Mouse (Mus musculus) bone marrow, adult 2 months (tissue): ENCODE measurements around the gene Myo19. TPM values are rescaled to one million over a fixed set of nuclear protein-coding genes. Genes with fewer than 3 reads are reported as not detected.
A peak's percentile ranks its signal among the peaks of the same experiment; 100 is the strongest.

ENCODE experiments used
- H3K27ac ChIP-seq: fragments of 200-500 bp; 2 replicates; pipeline ENCODE4 v1.5.1; 2012; ENCODE audit warnings: low read depth, mild to moderate bottlenecking, control low read depth, inconsistent platforms, low read length; ENCODE audit not compliant: control insufficient read depth, poor library complexity, insufficient read depth
- H3K4me1 ChIP-seq: fragments of 200-500 bp; 2 replicates; pipeline ENCODE4 v1.6.1; 2011; ENCODE audit warnings: low read length; ENCODE audit not compliant: control insufficient read depth, insufficient read depth
- H3K4me3 ChIP-seq: fragments of 200-500 bp; replicated peaks from 2 replicates; pipeline ENCODE3; 2011; ENCODE audit warnings: mild to moderate bottlenecking, low read depth, low read length, control low read depth; ENCODE audit not compliant: control insufficient read depth
- CTCF ChIP-seq: fragments of 200-500 bp; IDR thresholded peaks from 2 replicates; pipeline ENCODE4 v1.5.1; 2011; ENCODE audit warnings: low read length, control low read depth; ENCODE audit not compliant: control insufficient read depth, insufficient read depth
- POLR2A ChIP-seq: fragments of 200-500 bp; IDR thresholded peaks from 2 replicates; pipeline ENCODE4 v1.6.1; 2011; ENCODE audit warnings: low read depth, mild to moderate bottlenecking, control low read depth, low read length, borderline replicate concordance; ENCODE audit not compliant: control insufficient read depth
- WGBS: fragments of 180-500 bp; shearing (Covaris S2); methylation state at CpG from one replicate; pipeline ENCODE4 v1.1.7; 2018; 5-methylcytosine and 5-hydroxymethylcytosine counted together
- polyA plus RNA-seq: library from polyadenylated mRNA; stranded (reverse); fragments of >200 nt; gene quantifications from 2 replicates; pipeline ENCODE4 v1.2.4, GENCODE M21; 2011; ENCODE audit warnings: low replicate concordance; ENCODE audit not compliant: missing spikeins, insufficient read depth, insufficient read length

The Myo19 gene
- 4.3 and 8.1 TPM in 2 replicates for polyA plus RNA-seq

DNA sequence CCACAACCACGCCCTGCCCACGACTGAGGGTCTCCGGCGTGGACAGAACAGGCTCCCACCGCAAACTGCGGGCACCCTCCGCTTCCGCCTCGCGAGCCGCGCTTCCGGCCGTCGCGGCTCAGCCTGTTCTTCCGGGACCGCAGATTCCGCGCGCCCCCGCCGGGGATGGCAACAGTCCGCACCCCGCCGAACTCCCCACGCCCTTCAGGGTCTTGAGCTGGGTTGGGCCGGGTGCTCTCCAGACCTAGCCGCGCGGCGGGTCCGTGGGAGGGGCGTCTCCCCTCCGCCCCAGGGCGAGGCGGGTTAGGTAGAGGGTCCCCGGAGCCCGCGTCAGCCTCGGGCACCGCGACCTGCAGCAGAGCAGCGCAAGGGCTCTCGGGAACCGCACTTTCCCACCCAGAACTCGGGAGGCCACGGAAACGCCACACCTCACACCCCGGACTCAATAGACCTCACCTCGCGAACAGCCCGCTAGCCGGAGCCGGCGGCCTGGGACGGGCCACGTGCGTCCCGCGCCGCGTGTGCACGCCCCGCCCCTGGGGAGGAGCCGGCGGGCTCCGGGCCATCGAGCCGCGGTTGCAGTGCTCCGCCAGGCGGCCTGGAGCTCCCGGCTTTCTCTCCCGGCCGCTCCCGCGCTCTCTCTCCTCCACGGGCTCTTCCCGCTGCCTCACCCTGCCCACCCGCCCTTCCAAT lies at the start of gene Myo19, which contains the start of gene Pigw:
Myo19 (plus strand) TSS at position 377 of the 693 bp plus-strand sequence.
Pigw (minus strand) TSS at position 514 of the 693 bp plus-strand sequence.
- H3K4me3 ChIP-seq, result peak within 1 kb of the TSS; percentile 84
- no peaks in the 10 kb centered on the region for H3K4me1 ChIP-seq
- under 1% methylated on average over 81 of the region's 81 CpGs for WGBS
- peak within 1 kb of the TSS; percentile 89 for H3K27ac ChIP-seq
- TF ChIP-seq POLR2A, result peak; percentile 61; the same call in 1 of the 2 replicates
- no peak; the same call in 1 of the 2 replicates for TF ChIP-seq CTCF

DNA sequence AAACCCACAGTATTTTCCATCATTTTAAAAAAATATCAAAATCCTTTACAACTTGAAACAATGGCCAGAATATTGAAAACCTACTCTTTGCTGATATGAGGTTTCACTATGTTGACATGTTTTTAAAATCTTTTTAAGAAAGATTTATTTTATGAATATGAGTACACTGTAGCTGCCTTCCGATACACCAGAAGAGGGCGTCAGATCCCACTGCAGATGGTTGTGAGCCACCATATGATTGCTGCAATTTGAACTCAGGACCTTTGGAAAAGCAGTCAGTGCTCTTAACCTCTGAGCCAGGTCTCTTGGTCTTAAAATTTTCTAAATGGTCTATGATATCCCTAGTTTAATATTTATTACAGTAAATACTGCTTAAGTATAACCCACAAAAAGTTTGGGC lies 40.6 kb upstream of the Myo19 start:
- Histone ChIP-seq H3K4me1 (no peaks in the 10 kb centered on the region), H3K4me3 (no peak overlapping the region), H3K27ac (no peak overlapping the region)
- TF ChIP-seq CTCF (0 out of 2 replicates have a peak, but pooled peaks have one; percentile 17), POLR2A (no peak)
- 85% methylated on average over 2 of the region's 2 CpGs for WGBS

DNA sequence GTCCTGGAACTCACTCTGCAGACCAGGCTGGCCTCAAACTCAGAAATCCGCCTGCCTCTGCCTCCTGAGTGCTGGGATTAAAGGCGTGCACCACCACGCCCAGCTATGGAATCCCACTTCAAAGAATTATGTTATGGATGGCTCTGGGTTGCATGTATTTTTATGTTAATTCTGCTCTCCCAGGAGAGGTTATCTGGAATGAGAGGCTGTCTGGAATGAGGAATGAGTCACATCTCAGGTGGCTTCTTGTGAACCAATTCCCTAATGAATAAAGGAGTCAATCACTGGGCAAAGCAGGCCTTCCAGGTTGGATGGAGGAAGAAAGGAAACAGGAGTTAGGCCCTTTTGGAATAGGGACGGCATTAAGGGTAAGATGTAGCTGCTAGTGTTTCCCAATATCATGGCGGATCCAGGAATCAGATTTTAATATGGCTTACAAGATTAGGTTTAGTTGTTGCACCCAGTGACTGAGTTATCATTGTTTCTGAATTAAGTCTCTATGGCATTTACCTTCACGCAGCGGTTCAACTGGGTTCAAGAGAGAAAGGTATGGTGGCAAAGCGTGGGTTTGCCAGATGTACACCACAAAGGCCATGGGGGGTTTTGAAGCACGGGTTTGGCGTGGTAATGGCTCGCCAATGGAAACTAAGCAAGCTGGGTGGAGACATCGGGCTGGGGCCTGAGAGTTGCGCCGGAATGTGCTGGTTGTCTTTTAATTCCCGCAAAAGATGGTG lies 33.0 kb upstream of the Myo19 start:
- WGBS, result 94% methylated on average over 15 of the region's 15 CpGs
- Histone ChIP-seq H3K4me3 (no peak overlapping the region), H3K4me1 (no peaks in the 10 kb centered on the region), H3K27ac (no peak overlapping the region)
- TF ChIP-seq CTCF (no peak), POLR2A (no peak)

DNA sequence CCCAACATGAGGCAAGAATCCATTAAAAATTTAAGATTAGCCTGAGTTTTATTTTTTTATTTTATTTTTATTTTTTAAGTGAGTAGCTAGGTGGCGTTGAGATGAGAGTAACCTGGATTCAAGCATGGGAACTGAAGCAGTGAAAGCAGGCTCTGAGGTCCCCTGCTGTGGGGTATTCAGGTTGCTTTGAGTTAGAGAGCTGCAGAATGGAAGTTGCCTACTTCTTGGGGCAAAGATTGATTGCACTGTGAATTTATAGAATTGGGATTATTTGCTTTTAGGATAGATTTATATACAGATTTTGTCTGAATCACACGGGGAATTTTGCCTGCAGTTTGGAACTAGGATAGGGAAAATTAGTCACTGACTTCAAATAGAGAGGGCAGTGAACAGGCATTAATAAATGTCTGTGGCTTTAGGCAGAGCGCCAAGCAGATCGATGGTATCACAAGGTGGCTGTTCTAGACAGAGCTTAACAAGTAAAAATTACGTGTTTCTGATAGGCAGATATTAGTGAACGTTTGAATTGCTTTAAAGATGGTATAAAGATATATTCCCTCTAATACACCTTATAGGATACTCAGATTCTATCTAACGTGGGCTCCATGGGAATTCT lies 32.4 kb upstream of the Myo19 start:
- no peak overlapping the region for H3K27ac ChIP-seq
- H3K4me1 ChIP-seq, result no peaks in the 10 kb centered on the region
- TF ChIP-seq POLR2A (no peak), CTCF (no peak)
- no peak overlapping the region for H3K4me3 ChIP-seq
- WGBS, result 71% methylated on average over 7 of the region's 7 CpGs

DNA sequence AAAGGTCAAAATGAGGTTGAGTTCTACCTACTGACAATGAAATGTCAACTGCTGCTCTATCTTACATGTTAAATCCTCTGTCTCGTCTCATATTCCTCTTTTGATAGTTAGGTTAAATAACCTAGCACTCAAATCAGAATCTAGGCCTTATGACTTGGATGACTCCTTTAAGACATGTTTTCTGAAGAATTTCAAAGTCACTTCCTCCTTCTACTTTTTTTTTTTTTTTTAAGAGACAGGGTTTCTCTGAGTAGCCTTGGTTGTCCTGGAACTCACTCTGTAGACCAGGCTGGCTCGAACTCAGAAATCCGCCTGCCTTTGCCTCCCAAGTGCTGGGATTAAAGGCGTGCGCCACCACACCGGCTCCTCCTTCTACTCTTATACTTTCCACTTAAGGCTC lies 24.7 kb upstream of the Myo19 start:
- TF ChIP-seq POLR2A, result no peak
- TF ChIP-seq CTCF, result no peak
- WGBS, result 87% methylated on average over 6 of the region's 6 CpGs
- H3K27ac ChIP-seq, result no peak overlapping the region
- H3K4me1 ChIP-seq, result no peaks in the 10 kb centered on the region
- H3K4me3 ChIP-seq, result no peak overlapping the region

DNA sequence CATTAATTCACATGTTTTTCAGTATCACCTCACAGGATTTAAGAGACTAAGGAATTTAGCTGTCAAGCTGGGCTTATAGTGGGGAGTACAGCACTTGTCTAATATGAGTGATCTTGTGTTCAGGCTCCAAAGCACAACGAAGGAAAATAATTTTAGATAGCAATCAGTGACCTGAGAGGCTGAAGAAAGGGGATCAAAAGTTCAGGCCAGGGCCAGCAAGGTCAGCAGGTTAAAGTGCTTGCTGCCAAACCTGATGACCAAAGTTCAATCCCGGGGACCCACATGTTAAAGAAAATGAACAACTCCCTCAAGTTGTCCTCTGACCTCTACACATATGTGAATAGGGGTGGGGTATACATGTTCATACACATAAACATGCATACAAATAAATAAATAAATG lies 14.7 kb upstream of the Myo19 start:
- Histone ChIP-seq H3K4me3 (no peak overlapping the region), H3K27ac (no peak overlapping the region), H3K4me1 (no peaks in the 10 kb centered on the region; the same call in 1 of the 2 replicates)
- TF ChIP-seq CTCF, result no peak
- no peak for TF ChIP-seq POLR2A
- WGBS, result 66% methylated on average over 2 of the region's 2 CpGs

- H3K4me3 ChIP-seq, result peak overlapping the region; percentile 42
- H3K27ac ChIP-seq, result no peak overlapping the region
- WGBS, result 62% methylated on average over 2 of the region's 2 CpGs
- TF ChIP-seq CTCF, result no peak
- no peak for TF ChIP-seq POLR2A
- no peaks in the 10 kb centered on the region; the same call in 1 of the 2 replicates for H3K4me1 ChIP-seq
These were observed 12.4 kb upstream of the Myo19 start for GRCm38 (mm10) chr11:84867586-84867985.

- peak overlapping the region; percentile 94 for H3K4me3 ChIP-seq
- TF ChIP-seq POLR2A (no peak), CTCF (no peak)
- no peaks in the 10 kb centered on the region; the same call in 1 of the 2 replicates for H3K4me1 ChIP-seq
- under 1% methylated on average over 7 of the region's 7 CpGs for WGBS
- H3K27ac ChIP-seq, result no peak overlapping the region
These were observed 11.1 kb upstream of the Myo19 start for GRCm38 (mm10) chr11:84868786-84869259.
